Mouse (Mus musculus) forebrain, embryonic 14.5 days (tissue): Measurements from ENCODE around the gene Anapc4. TPM values are rescaled to one million over a fixed set of nuclear protein-coding genes. Genes with fewer than 3 reads are reported as not detected.

Experiments
- ATAC-seq: fragments of 200-750 bp; cut with Nextera tagmentation; 2 replicates; pipeline ENCODE4 v1.8.0; 2017; ENCODE audit warnings: mild to moderate bottlenecking, moderate library complexity
- DNase-seq: peaks from one replicate; pipeline ENCODE4 v3.0.0-alpha.2; 2015; ENCODE audit warnings: low spot score
- H3K27ac ChIP-seq: fragments of 300-500 bp; sonication (generic); 2 replicates; pipeline ENCODE4 v1.5.1; 2014; ENCODE audit warnings: low read depth, mild to moderate bottlenecking, control low read depth, low read length, moderate library complexity
- H3K27me3 ChIP-seq: fragments of 300-500 bp; sonication (generic); replicated peaks from 2 replicates; pipeline ENCODE4 v1.6.1; 2014; ENCODE audit warnings: low read length, control low read depth, mixed read lengths; ENCODE audit not compliant: control insufficient read depth, insufficient read depth
- H3K36me3 ChIP-seq: fragments of 300-500 bp; sonication (generic); 2 replicates; pipeline ENCODE4 v1.6.1; 2014; ENCODE audit warnings: low read length, control low read depth; ENCODE audit not compliant: control insufficient read depth, insufficient read depth
- H3K4me1 ChIP-seq: fragments of 300-500 bp; sonication (generic); 2 replicates; pipeline ENCODE4 v1.6.1; 2014; ENCODE audit warnings: antibody characterized with exemption, low read length, control low read depth; ENCODE audit not compliant: control insufficient read depth, insufficient read depth
- H3K4me2 ChIP-seq: fragments of 300-500 bp; sonication (generic); 2 replicates; pipeline ENCODE4 v1.6.1; 2014; ENCODE audit warnings: mild to moderate bottlenecking, control low read depth, low read length
- H3K4me3 ChIP-seq: fragments of 300-500 bp; sonication (generic); 2 replicates; pipeline ENCODE4 v1.5.1; 2014; ENCODE audit warnings: low read depth, low read length, control low read depth
- H3K9ac ChIP-seq: fragments of 300-500 bp; sonication (generic); 2 replicates; pipeline ENCODE4 v1.6.1; 2014; ENCODE audit warnings: mild to moderate bottlenecking, low read length, control low read depth, moderate library complexity
- H3K9me3 ChIP-seq: fragments of 300-500 bp; sonication (generic); replicated peaks from 2 replicates; pipeline ENCODE4 v1.6.1; 2016; ENCODE audit warnings: low read length, control low read depth, mixed read lengths; ENCODE audit not compliant: control insufficient read depth
- WGBS: fragments of 180-500 bp; shearing (Covaris S2); extraction: QIAGEN DNeasy Blood & Tissue Kit; methylation state at CpG from one replicate; pipeline ENCODE4 v1.1.7; 2014; 5-methylcytosine and 5-hydroxymethylcytosine counted together
- polyA plus RNA-seq: library from polyadenylated mRNA; unstranded; fragments of >200 nt; fragmentation: Nextera tagmentation; extraction: Ambion mirVana; gene quantifications from 2 replicates; pipeline ENCODE4 v1.2.1, GENCODE M21; 2014

Gene Anapc4
- polyA plus RNA-seq, 1 experiment from 2014 or later, result 124 TPM

- Histone ChIP-seq H3K36me3 (peaks cover 21% of the 10 kb centered on the region), H3K4me3 (no peak overlapping the region), H3K4me2 (no peak overlapping the region), H3K9me3 (no peaks in the 10 kb centered on the region), H3K27me3 (no peaks in the 10 kb centered on the region), H3K4me1 (no peaks in the 10 kb centered on the region), H3K9ac (no peak overlapping the region), H3K27ac (no peak overlapping the region)
- no peak for ATAC-seq
- DNase-seq, result no peak
- 94% methylated on average over 14 of the region's 14 CpGs for WGBS
These were observed 22.8 kb upstream of the Anapc4 start for GRCm38 (mm10) chr5:52811056-52811455.

- Histone ChIP-seq H3K27ac (no peak overlapping the region), H3K9me3 (no peaks in the 10 kb centered on the region), H3K27me3 (no peaks in the 10 kb centered on the region), H3K4me2 (no peak overlapping the region), H3K4me3 (no peak overlapping the region), H3K9ac (no peak overlapping the region), H3K4me1 (no peaks in the 10 kb centered on the region), H3K36me3 (peaks cover 24% of the 10 kb centered on the region)
- 85% methylated on average over 10 of the region's 10 CpGs for WGBS
- no peak for DNase-seq
- ATAC-seq, result no peak
These were observed 21.4 kb upstream of the Anapc4 start for GRCm38 (mm10) chr5:52812456-52812855.

DNA sequence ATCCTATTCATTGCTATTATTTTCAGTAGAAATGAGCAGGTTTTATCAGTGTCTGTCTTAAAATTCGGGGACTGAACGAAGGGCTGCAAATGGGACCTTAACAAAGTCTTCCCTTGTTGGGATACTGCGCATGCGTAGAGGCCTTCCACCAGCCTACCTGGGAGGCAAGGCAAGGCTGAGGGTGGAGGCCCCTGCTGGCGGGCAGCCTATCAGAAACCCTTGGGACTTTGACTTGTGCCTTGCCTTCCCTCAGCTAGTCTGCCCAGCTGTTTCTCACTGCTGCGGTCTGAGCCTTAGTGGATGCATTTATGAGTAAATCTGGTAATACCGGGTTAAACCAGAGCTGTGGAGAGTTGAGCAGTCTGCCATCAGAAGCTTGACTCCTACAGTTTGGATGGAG, 20.5 kb upstream of the Anapc4 start:
- no peaks in the 10 kb centered on the region for H3K4me1 ChIP-seq

GRCm38 (mm10) chr5:52818676-52819075, 15.1 kb upstream of the Anapc4 start:
- DNase-seq (no peak), ATAC-seq (no peak)
- Histone ChIP-seq H3K9ac (no peak overlapping the region), H3K4me3 (no peak overlapping the region), H3K27ac (no peak overlapping the region), H3K4me2 (no peak overlapping the region), H3K36me3 (peaks cover 23% of the 10 kb centered on the region), H3K4me1 (no peaks in the 10 kb centered on the region), H3K27me3 (no peaks in the 10 kb centered on the region), H3K9me3 (no peaks in the 10 kb centered on the region)
- 95% methylated on average over 7 of the region's 7 CpGs for WGBS

More for the DNA sequence above, 20.5 kb upstream of the Anapc4 start:
- peaks cover 20% of the 10 kb centered on the region for H3K36me3 ChIP-seq
- H3K4me2 ChIP-seq, result no peak overlapping the region
- no peak overlapping the region for H3K4me3 ChIP-seq
- WGBS, result 93% methylated on average over 7 of the region's 7 CpGs
- DNase-seq (no peak), ATAC-seq (no peak)
- no peaks in the 10 kb centered on the region for H3K27me3 ChIP-seq
- H3K9me3 ChIP-seq, result no peaks in the 10 kb centered on the region
- H3K9ac ChIP-seq, result no peak overlapping the region
- no peak overlapping the region for H3K27ac ChIP-seq

- H3K9me3 ChIP-seq, result no peaks in the 10 kb centered on the region
- H3K36me3 ChIP-seq, result peaks cover 17% of the 10 kb centered on the region
- 49% methylated on average over 3 of the region's 3 CpGs for WGBS
- no peaks in the 10 kb centered on the region for H3K4me1 ChIP-seq
- H3K4me3 ChIP-seq, result no peak overlapping the region
- ATAC-seq (no peak), DNase-seq (peak; percentile 78)
- no peak overlapping the region for H3K9ac ChIP-seq
- no peak overlapping the region for H3K27ac ChIP-seq
- H3K27me3 ChIP-seq, result no peaks in the 10 kb centered on the region
- H3K4me2 ChIP-seq, result no peak overlapping the region
These were observed 12.1 kb upstream of the Anapc4 start for GRCm38 (mm10) chr5:52821691-52822090.

- Histone ChIP-seq H3K4me1 (no peaks in the 10 kb centered on the region), H3K9ac (no peak overlapping the region), H3K9me3 (no peaks in the 10 kb centered on the region), H3K4me2 (no peak overlapping the region), H3K27me3 (no peaks in the 10 kb centered on the region), H3K36me3 (peaks cover 5% of the 10 kb centered on the region; the same call in 1 of the 2 replicates), H3K4me3 (no peak overlapping the region), H3K27ac (no peak overlapping the region)
- WGBS, result 94% methylated on average over 4 of the region's 4 CpGs
- DNase-seq, result no peak
- no peak for ATAC-seq
These were observed 5.9 kb upstream of the Anapc4 start for GRCm38 (mm10) chr5:52827923-52828322.

GRCm38 (mm10) chr5:52833005-52833404, 807 bp upstream of the Anapc4 start:
- DNase-seq, result peak; percentile 1
- peak overlapping the region; percentile 60 for H3K4me3 ChIP-seq

DNA sequence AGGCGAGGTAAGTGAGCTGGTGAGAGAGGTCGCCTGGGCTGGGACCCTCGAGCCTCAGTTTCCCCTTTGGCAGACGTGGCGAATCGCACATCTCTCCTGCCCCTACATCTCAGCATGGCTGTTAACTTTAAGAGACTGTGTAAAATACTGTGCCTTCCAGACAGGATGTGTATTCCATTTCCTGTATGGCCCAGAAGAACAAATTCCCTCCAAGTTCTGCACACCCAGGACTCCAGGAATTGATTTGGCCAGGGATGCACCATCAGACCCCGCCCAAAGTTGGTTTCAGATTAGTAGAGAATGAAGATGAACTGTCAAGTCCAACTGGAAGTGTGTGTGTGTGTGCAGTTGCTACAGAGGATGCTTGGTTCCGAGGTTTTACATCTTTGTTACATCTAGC, 574 bp downstream of the Anapc4 start:
- WGBS, result 15% methylated on average over 8 of the region's 8 CpGs

More at GRCm38 (mm10) chr5:52833005-52833404, 807 bp upstream of the Anapc4 start:
- Histone ChIP-seq H3K36me3 (peaks cover 15% of the 10 kb centered on the region; the same call in 1 of the 2 replicates), H3K27ac (peak overlapping the region; percentile 52; the same call in 1 of the 2 replicates), H3K9ac (peak overlapping the region; percentile 63; the same call in 1 of the 2 replicates), H3K9me3 (no peaks in the 10 kb centered on the region), H3K4me2 (peak overlapping the region; percentile 73), H3K27me3 (no peaks in the 10 kb centered on the region), H3K4me1 (peaks cover 9% of the 10 kb centered on the region)
- no peak for ATAC-seq

DNA sequence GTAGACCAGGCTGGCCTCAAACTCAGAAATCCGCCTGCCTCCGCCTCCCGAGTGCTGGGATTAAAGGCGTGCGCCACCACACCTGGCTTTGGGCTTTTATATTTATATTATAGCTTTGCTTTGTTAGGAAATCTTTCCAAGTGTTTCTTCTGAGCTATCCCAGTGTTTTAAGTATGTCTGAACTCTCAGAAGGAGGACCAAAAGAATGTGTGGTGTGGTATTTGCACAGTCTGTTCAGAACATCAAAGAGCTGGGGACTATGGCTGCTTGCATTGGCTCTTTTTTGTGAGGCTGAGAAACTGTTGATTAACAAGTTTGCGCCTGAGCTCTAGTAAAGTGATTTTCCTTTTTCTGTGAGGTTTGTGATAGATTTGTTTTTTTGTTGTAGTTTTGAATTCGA, 10.5 kb downstream of the Anapc4 start:
- DNase-seq (no peak), ATAC-seq (no peak)
- no peak overlapping the region for H3K27ac ChIP-seq
- no peaks in the 10 kb centered on the region for H3K27me3 ChIP-seq
- no peaks in the 10 kb centered on the region for H3K9me3 ChIP-seq
- WGBS, result 98% methylated on average over 7 of the region's 7 CpGs
- H3K4me3 ChIP-seq, result no peak overlapping the region
- no peak overlapping the region for H3K4me2 ChIP-seq
- peaks cover 84% of the 10 kb centered on the region for H3K36me3 ChIP-seq
- no peaks in the 10 kb centered on the region for H3K4me1 ChIP-seq
- no peak overlapping the region for H3K9ac ChIP-seq

More for the DNA sequence above, 574 bp downstream of the Anapc4 start:
- H3K9me3 ChIP-seq, result no peaks in the 10 kb centered on the region
- H3K27ac ChIP-seq, result peak overlapping the region; percentile 85
- peaks cover 17% of the 10 kb centered on the region; the same call in 1 of the 2 replicates for H3K36me3 ChIP-seq
- H3K4me3 ChIP-seq, result peak overlapping the region; percentile 60
- H3K27me3 ChIP-seq, result no peaks in the 10 kb centered on the region
- DNase-seq (peak; percentile 10), ATAC-seq (no peak)
- H3K4me2 ChIP-seq, result peak overlapping the region; percentile 73
- H3K9ac ChIP-seq, result peak overlapping the region; percentile 93
- H3K4me1 ChIP-seq, result peaks cover 9% of the 10 kb centered on the region
